Mouse (Mus musculus) liver, adult 2 months (tissue): ENCODE results near the gene Bean1.

Experiments
- CTCF ChIP-seq: fragments of 200-500 bp; IDR thresholded peaks from 2 replicates; pipeline ENCODE4 v1.5.1; 2011; ENCODE audit warnings: low read depth, low read length, control low read depth
- POLR2A ChIP-seq: fragments of 200-500 bp; IDR thresholded peaks from 2 replicates; pipeline ENCODE4 v1.6.1; 2011; ENCODE audit warnings: low read length, control low read depth; ENCODE audit not compliant: insufficient read depth; ENCODE audit errors: extremely low read depth

GRCm38 (mm10) chr8:104131414-104131975 is 38.7 kb upstream of the Bean1 start:
- TF ChIP-seq POLR2A, result no peak
- no peak for TF ChIP-seq CTCF
